Mouse (Mus musculus) kidney, adult 2 months (tissue): ENCODE results near the gene Lgalsl. TPM values are rescaled to one million over a fixed set of nuclear protein-coding genes. Genes with fewer than 3 reads are reported as not detected.

Experiments used
- DNase-seq: peaks from one replicate; pipeline ENCODE4 v3.0.0; 2021
- H3K27ac ChIP-seq: fragments of 200-500 bp; 2 replicates; pipeline ENCODE4 v1.5.1; 2012; ENCODE audit warnings: low read depth, low read length, control low read depth, inconsistent platforms; ENCODE audit not compliant: insufficient read depth
- H3K27me3 ChIP-seq: fragments of 200-500 bp; replicated peaks from 2 replicates; pipeline ENCODE4 v1.6.1; 2012; ENCODE audit warnings: mild to moderate bottlenecking, moderate library complexity, low read length, inconsistent platforms; ENCODE audit not compliant: control insufficient read depth, insufficient read depth
- H3K36me3 ChIP-seq: fragments of 200-500 bp; 2 replicates; pipeline ENCODE4 v1.6.1; 2012; ENCODE audit warnings: mild to moderate bottlenecking, moderate library complexity, low read length, inconsistent platforms; ENCODE audit not compliant: control insufficient read depth, insufficient read depth
- H3K4me1 ChIP-seq: fragments of 200-500 bp; 2 replicates; pipeline ENCODE4 v1.6.1; 2011; ENCODE audit warnings: low read length; ENCODE audit not compliant: control insufficient read depth, insufficient read depth
- H3K4me3 ChIP-seq: fragments of 200-500 bp; 2 replicates; pipeline ENCODE4 v1.5.1; 2011; ENCODE audit warnings: mild to moderate bottlenecking, low read depth, low read length, control low read depth; ENCODE audit not compliant: insufficient read depth
- CTCF ChIP-seq: fragments of 200-500 bp; conservative IDR thresholded peaks from 2 replicates; pipeline ENCODE4 v1.5.1; 2011; ENCODE audit warnings: low read depth, mild to moderate bottlenecking, control low read depth, low read length, moderate library complexity, mixed read lengths; ENCODE audit not compliant: insufficient read depth, insufficient read length
- POLR2A ChIP-seq: fragments of 200-500 bp; IDR thresholded peaks from one replicate; pipeline ENCODE4 v1.6.1; 2011; ENCODE audit warnings: low read depth, low read length, control low read depth
- WGBS: fragments of 180-500 bp; shearing (Covaris S2); methylation state at CpG from one replicate; pipeline ENCODE4 v1.1.7; 2018; 5-methylcytosine and 5-hydroxymethylcytosine counted together
- polyA plus RNA-seq: library from polyadenylated mRNA; depleted of rRNA; stranded (reverse); fragments of >200 nt; gene quantifications from 2 replicates; pipeline ENCODE4 v1.2.3, GENCODE M21; 2012

Lgalsl gene
- polyA plus RNA-seq, 1 experiment = 8.5 TPM

- Histone ChIP-seq H3K27ac (no peak overlapping the region), H3K4me3 (no peak overlapping the region), H3K36me3 (no peaks in the 10 kb centered on the region), H3K27me3 (no peaks in the 10 kb centered on the region), H3K4me1 (no peaks in the 10 kb centered on the region)
- 82% methylated on average over 3 of the region's 3 CpGs for WGBS
- no peak for DNase-seq
- no peak for TF ChIP-seq POLR2A
- TF ChIP-seq CTCF = no peak
Measured at GRCm38 (mm10) chr11:20792667-20793066, 38.2 kb downstream of the Lgalsl start.

DNA sequence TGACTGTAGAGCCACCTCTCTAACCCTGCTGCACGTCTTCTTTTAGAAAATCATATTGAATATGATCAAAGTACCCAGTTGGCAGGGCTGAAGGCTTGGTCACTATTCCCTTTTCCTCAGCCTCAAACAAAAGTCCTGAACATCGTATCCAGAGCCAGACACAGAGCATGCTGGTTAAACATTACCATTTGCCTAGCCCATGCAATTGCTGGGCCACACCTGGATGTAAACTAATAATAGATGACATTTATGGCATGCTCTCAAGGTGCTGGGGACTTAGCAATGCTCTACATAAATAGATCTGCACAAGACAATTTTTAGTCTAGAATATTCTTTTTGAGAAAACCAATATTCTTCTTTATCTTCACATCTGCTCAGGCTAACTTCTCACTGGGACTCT is 39.5 kb downstream of the Lgalsl start:
- no peak overlapping the region for H3K27ac ChIP-seq
- TF ChIP-seq POLR2A (no peak), CTCF (no peak)
- no peak overlapping the region for H3K4me3 ChIP-seq
- H3K27me3 ChIP-seq = no peaks in the 10 kb centered on the region
- no peaks in the 10 kb centered on the region for H3K36me3 ChIP-seq
- DNase-seq = peak; percentile 15
- 56% methylated on average over 2 of the region's 2 CpGs for WGBS
- H3K4me1 ChIP-seq = no peaks in the 10 kb centered on the region

GRCm38 (mm10) chr11:20789015-20789414 is 41.8 kb downstream of the Lgalsl start:
- H3K36me3 ChIP-seq = no peaks in the 10 kb centered on the region
- TF ChIP-seq CTCF (no peak), POLR2A (no peak)
- 57% methylated on average over 1 of the region's 1 CpGs for WGBS

GRCm38 (mm10) chr11:20788070-20788469 is 42.8 kb downstream of the Lgalsl start:
- no peak overlapping the region for H3K27ac ChIP-seq
- H3K27me3 ChIP-seq = no peaks in the 10 kb centered on the region
- WGBS = 57% methylated on average over 3 of the region's 3 CpGs
- TF ChIP-seq POLR2A (no peak), CTCF (no peak)
- H3K4me1 ChIP-seq = no peaks in the 10 kb centered on the region
- no peak overlapping the region for H3K4me3 ChIP-seq
- DNase-seq = no peak
- H3K36me3 ChIP-seq = no peaks in the 10 kb centered on the region

More at GRCm38 (mm10) chr11:20789015-20789414, 41.8 kb downstream of the Lgalsl start:
- Histone ChIP-seq H3K27ac (no peak overlapping the region), H3K4me3 (no peak overlapping the region), H3K4me1 (no peaks in the 10 kb centered on the region), H3K27me3 (no peaks in the 10 kb centered on the region)
- DNase-seq = no peak

GRCm38 (mm10) chr11:20786191-20786590 is 44.7 kb downstream of the Lgalsl start:
- Histone ChIP-seq H3K27ac (no peak overlapping the region), H3K27me3 (no peaks in the 10 kb centered on the region), H3K4me1 (no peaks in the 10 kb centered on the region), H3K4me3 (no peak overlapping the region), H3K36me3 (no peaks in the 10 kb centered on the region)
- TF ChIP-seq POLR2A (no peak), CTCF (no peak)
- DNase-seq = no peak
- WGBS = 71% methylated on average over 2 of the region's 2 CpGs

GRCm38 (mm10) chr11:20785186-20785585 is 45.7 kb downstream of the Lgalsl start:
- TF ChIP-seq CTCF (no peak), POLR2A (no peak)
- H3K27me3 ChIP-seq = no peaks in the 10 kb centered on the region
- no peak overlapping the region for H3K4me3 ChIP-seq
- H3K27ac ChIP-seq = no peak overlapping the region
- WGBS = 77% methylated on average over 1 of the region's 1 CpGs
- H3K4me1 ChIP-seq = no peaks in the 10 kb centered on the region
- no peak for DNase-seq
- no peaks in the 10 kb centered on the region for H3K36me3 ChIP-seq

DNA sequence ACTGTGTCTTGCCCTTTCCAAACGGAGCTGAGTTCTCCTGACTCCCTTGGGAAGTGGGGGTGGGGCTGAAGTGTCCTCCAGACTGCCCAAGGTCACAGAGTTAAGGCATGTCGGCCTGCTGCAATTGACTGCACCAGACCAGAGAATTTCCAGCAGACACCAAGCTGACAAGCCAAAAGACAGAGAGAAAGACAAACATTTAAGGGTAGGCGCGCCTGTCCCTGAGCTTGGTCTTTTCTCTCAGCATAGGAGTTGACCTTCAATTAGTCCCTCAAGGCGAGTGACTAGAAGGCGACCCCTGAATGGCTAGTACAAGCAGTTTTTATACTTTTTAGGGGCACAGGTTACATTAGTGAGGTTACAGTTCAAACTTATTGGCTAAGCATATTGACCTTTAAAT is 46.1 kb downstream of the Lgalsl start:
- H3K4me3 ChIP-seq = no peak overlapping the region
- H3K27ac ChIP-seq = no peak overlapping the region
- DNase-seq = no peak
- H3K27me3 ChIP-seq = no peaks in the 10 kb centered on the region
- TF ChIP-seq CTCF = no peak
- 89% methylated on average over 6 of the region's 6 CpGs for WGBS
- no peaks in the 10 kb centered on the region for H3K36me3 ChIP-seq
- no peaks in the 10 kb centered on the region for H3K4me1 ChIP-seq

DNA sequence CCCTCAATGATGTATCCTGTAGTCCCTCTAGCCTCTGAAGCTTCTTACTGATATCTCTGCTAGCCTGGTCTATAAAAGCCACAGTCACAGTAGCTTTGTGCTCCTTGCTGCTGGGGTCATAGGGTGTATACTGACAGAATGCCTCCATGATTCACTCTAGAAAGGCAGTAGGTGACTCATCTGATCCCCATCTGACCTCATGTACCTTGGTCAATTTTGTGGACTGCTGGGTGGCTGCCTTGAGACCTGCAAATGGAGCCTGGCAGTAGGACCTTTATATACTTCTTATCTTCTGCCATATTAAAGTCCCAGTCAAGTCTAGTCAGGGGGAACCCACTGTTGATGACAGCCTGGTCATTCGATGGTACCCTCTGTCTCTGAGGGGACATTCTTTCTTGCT is 47.4 kb downstream of the Lgalsl start:
- DNase-seq = no peak
- Histone ChIP-seq H3K4me1 (no peaks in the 10 kb centered on the region), H3K4me3 (no peak overlapping the region), H3K27ac (no peak overlapping the region), H3K27me3 (no peaks in the 10 kb centered on the region), H3K36me3 (no peaks in the 10 kb centered on the region)
- TF ChIP-seq CTCF = no peak
- TF ChIP-seq POLR2A = no peak
- WGBS = 76% methylated on average over 1 of the region's 1 CpGs
